Mouse (Mus musculus): ENCODE measurements at regions not wholly inside any gene's neighbourhood (a gene's known extent, or its start where the extent isn't known, plus 50 kb on each side); places are given as distances from the start of the nearest gene placed in this dataset.

DNA sequence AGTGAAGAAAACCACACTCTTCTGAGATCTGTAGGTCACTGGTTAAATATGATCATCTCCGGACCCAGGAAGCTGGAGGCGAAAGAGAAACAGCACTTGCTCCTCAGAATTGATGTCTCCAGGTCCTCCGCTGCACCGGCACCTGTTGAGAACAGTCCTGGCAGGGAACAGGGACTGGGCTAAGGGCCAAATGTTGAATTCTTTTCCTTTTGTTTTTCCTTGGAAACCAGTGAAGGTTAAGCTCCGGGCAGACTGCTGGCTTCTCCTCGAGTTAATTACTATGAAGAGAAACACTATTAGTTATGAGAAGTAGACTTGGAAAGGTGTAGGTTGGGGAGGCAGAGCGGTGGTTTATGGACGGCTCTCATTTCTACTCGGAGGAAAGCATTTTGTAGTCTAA is 242.7 kb downstream of the Rngtt start:
- no peak for DNase-seq (ENCODE audit: low spot score)

DNA sequence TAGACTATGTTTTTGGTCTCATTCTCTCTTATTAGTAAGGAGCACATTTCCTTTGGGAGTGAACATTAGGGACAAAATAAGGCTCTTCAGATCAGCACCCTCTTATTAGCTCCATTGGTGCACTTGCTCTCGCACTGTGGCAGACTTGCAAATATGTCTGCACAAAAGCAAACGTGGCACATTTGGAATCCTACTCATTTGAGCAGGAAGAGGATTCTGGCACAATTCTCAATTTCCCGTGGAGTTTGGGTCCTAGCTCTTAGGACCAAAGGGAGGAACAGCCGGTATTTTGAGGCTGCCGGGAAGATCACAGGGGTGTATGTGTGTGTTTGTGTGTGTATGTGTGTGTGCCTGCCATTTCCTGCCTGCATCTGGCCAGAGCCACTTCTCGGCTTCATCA is 244.5 kb downstream of the Rngtt start:
- DNase-seq (ENCODE audit: low spot score) = no peak

DNA sequence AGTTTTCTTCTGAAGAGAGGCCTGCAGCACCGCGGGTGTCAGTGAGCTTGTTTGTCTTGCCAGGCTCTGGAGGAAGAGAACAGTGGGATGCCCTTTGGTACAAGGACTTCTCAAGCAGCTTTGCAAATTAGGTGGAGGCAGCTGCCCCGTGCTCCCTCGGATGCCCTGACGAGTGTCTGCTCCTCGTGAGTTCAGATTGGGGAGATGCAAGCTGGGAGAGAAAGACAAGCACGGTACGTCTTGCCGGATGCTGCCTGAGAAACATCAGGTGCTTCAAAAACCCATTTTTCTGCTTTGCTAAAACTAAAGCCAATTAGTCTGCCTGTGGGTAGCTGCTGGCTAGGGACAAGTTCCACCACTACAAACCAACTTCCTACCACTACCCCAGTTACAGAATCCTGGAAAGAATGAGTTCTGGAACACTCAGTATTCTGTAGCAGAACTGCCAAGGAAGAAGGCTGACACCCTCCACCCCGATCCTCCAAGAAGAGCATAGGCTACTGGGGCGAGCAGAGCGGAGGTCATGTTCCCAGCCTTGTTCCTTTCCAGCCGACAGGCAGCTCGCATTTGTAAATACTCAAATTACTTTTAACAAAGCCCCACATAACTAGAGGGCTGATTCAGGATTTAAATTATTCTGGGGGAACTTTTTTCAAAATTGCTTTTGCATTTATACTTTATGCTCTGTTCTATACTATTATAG is 245.3 kb downstream of the Rngtt start:
- DNase-seq (ENCODE audit: low spot score) = no peak

DNA sequence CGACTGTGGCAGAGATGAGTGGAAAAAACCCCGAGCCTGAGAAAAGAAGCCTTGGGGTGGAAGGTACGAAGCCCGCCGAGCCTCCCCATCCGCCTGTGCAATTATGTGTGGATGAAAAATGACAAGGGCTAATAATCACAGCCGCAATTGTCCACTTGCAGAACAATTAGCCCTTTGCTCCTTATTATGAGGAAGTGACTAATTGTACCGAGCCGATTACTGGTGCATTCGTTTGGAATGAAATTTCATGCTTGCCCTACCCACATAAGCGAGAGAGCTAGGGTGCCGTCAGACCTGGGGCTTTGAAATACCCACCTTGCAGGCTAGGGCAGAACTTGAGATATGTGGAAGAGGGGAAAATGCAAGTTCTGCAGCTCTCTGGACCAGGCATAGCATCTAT is 245.9 kb downstream of the Rngtt start:
- DNase-seq (ENCODE audit: low spot score) = no peak

DNA sequence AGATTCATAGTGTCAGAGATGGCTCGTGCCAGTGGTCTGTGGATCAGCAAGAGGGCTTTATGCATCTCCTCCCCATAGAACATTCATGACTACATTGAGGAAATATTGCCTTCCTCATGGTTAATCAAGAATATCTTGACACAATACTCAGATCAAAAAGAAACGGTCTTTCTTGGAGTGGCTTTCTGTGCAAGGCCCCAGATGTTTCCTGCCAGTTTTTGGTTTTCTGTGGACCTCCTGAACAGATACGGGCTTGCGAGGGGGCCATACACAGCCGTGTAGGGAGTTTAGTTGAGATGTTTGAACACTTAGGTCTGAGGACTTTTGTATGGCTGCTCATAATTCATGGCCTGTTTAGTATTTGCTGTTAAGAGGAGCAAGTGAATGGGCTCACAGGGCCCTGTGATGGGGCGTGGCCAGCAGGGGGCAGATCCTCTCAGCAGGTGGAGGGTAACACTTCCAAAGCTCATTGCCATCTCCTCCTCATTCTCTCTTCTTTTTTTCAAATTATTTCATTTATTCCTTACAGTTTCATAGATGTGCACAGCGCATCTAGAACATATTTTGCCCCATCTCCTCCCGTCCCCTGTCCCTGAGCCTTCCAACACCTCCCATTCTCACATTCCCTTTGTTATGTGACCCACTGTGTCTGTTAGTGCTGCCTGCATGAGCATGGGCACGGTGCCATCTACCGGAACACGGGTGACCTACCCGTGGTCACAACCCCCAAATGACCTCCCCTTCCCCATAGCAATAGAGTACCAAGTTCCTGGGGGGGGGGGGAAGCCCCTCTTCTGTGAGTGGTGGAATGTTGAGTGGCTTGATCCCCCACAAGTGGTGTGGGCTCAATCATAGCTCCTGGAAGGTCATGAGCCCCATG is 246.8 kb downstream of the Rngtt start:
- no peak for DNase-seq (ENCODE audit: low spot score)

DNA sequence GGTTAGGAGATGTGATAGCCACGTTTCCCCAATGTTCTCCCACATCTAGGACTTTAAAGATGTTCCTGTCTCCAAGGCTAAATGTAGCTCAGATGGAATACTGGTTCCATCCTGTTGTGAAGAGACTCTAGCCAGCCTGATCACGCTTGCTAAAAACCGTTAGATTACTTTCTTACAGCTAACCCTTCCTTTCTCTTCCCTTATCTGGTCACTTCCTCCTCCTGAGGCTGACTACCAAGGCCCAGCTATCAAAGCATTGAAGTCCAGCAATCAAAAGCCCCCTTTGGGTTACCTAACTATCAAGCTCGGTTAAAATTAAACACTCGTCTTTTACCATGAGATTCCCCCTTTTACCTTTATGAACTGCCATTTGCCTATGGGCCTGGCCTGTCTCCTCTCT is 260.2 kb downstream of the Rngtt start:
- DNase-seq (ENCODE audit: low spot score) = no peak

DNA sequence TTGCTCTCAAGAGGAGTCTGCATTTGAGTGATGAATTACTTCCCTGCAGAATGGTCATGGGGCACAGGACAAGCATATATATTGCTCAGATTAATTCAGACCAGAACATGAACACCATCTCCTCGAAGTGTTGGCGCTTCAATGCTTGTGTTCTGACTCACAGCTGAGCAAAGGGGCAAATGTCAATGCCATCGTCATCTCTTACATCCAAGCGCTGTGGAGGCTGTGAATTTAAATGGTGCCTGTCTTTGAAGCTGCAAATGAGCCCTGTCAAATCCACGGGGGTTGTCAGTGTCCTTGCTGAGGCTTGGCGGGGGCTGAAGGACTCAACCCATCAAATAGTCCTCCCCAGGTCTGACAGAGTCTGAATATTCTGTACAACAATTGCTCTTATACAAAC is 261.2 kb downstream of the Rngtt start:
- DNase-seq (ENCODE audit: low spot score) = no peak

DNA sequence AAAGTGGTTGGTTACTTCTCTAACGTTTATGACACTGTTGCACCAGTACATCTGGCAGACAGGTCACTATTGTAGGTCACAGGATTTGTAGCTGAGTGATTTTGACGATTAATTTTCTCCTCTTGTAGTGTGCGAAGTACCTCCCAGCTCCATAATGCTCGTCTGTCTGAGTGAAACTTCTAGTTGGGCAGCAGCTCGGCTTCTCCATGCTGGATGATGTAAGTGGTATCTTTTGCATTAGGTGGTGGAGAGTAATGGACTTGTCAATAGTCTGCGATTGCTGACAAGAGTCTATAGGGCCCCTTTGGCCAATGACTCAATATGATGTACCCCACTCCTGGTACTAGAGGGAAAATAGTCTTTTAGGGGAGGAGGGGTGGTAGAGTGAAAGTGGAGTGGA is 267.5 kb downstream of the Rngtt start:
- DNase-seq (ENCODE audit: low spot score) = no peak

DNA sequence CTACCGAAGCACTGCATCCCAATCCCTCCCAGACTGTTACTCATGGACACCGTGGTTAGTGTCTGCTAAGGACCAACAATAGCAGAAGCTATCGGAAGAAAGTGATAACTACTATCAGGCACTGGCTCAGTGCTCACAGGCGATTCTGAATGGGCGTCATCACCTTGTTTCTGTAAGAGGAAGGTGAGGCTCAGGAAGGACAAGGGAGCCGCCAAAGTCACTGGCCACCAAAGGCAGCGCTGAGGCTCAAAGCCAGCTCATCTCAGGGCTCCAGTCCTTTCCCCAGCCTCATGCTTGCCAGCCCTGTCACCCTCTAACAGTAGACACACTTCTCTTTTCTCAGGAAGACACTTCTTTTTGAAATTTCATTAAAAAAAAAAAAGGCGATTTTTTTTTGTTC is 270.4 kb downstream of the Rngtt start:
- no peak for DNase-seq (ENCODE audit: low spot score)

DNA sequence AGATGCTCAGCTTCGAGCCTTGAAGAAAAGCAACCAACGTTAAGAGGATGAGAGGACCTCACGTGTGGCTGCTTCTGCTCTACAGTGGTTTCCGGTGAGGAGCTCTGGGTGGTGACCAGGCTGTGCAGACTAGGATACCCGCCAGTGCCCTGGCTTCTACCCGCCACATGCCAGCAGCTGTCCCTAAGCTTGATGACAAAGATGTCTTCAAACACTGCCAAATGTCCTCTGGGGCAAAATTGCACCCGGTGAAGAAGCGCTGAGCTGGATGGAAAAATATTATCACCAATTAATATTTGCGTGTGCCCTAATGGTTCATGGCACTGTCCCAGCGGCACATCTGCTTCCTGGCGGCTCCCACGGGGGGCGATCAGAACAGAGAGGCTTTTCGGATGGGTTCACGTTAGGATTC is 271.1 kb downstream of the Rngtt start:
- DNase-seq (ENCODE audit: low spot score) = no peak

DNA sequence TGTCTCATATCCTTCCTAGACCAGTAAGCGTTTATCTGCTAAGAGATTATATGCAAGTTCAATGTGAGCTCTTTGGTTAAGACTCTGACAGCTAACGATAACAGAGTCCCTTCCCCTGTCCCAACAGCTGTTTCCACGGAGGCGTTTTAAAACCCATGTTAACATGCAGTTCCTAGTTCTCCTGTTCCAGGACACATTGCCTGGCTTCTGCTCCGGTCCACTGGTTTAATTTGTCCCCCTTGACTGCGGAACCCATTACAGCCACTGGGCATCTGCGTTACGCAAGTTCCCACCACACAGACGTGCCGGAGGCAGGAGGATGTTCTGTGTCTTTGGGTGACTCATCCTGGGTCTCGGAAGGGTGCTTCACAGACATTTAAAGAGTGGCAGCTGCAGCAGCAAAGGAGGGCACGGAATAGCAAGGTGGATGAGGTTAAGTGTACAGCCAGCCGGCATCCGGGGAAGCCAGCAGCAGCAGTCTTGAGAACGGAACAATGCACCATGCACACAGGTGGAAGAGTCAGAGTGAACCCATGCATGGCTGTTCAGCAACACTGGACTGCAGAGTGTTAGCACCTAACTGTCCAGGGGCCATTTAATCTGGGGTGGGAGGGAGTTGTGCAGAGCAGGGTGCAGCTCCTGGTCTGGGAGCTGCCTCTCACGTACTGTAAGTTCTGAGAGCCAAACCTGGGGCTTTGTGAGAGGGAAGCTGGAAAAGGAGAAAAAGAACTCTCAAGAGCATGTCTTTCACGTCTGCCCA is 271.8 kb downstream of the Rngtt start:
- no peak for DNase-seq (ENCODE audit: low spot score)

DNA sequence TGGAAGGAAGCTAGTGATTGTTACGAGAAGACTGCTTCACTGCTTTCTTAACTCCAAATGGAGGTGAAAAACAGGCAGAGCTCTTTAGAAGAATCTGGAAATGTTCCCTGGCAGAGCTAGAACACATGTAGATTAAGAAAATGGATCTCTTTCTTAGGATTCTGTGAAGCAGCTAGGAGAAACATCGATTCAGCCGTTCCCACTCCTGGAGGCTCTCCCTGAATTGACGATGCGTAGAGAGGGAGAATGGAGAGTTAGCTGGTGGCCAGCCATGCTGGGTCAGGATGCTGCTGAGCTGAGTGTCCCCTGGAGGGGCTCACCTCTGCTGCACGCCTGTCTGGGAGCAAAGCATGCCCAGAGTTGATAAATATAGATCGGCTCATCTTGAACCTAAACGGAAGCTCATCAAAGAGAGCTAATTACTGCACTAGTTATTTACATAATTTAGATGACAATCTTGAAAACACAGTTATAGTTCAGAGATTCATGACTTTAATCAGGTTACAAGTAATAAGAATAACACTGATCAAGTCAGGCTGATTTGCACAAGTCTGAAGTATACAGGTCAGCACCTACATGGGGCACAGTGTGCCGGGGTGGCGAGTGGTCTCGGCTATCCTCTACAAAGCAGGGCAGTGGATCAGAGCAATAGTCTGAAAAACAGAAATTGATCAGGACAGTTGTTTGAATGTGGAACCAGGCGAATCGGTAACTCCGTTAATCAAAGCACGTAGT is 273.0 kb downstream of the Rngtt start:
- no peak for DNase-seq (ENCODE audit: low spot score)

DNA sequence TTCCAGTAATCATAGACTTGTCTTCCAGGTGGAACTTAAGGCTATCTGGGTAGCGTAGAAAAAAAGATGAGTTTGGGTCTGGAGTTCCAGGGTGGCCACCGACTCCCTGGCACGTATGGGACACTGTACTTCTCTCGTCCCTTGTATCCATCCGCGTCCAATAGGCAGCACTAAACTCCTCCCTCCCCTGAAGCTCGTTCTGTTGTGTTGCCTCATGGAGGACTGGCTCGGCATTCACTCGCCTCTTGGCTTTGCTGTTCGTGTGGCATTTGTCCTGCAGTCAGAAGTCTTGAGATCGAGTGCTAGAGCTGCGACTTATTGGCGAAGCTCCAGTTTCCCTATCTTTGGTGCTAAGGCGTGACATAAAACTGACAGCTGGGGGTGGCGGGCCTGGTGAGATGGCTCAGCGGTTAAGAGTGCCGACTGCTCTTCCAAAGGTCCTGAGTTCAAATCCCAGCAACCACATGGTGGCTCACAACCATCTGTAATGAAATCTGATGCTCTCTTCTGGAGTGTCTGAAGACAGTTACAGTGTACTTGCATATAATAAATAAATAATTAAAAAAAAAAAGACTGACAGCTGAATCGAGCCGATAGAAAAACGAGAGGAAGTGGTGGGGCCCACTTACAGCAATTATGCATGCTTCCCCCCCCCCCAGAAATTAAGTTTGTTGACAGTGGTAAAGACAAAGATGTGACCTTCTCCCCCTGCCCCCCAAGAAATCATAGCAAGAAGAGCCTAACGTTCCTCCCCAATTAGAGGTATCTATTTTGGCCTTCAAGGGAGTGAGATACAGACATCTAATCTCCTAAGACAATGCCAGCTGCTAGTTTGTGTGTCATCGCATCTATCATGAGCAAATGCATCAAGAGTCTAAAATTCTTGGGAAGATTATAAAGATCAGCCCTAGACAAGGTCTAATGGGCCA is 274.1 kb downstream of the Rngtt start:
- DNase-seq (ENCODE audit: low spot score) = no peak

DNA sequence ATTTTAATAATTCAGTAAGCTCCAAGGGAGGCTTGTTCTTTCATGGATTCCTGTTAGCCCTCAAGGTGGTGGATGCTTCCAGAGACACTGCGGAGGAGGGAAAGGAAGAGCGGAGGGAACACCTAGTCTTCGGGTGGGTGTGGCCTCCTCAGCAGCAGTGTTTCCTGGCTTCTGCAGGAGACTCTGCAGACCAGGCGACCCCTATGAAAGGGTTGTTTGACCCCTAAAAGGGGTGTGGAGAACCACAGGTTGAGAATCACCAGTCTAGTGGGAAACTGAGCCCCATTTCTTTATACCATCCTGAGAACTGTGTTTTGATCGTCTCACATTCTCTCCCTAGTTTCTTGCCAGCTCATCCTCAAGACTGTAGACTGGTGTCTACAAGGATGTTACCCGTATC is 275.7 kb downstream of the Rngtt start:
- no peak for DNase-seq (ENCODE audit: low spot score)

DNA sequence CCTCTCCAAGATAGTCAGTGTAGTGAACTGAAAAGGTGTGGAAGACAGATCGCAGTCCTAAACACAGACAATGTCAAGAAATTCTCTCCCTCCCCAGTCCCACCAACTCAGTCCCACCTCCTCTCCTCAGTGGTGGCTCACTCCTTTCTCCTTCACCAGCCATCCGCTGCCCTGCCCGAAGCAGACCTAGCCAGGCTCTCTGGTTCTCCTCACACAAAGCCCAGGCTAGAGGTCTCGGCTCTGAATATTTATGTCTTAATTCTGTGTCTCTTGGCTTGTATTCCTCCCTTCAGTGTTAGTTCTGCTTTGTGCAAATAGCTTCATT is 276.1 kb downstream of the Rngtt start:
- DNase-seq (ENCODE audit: low spot score) = no peak

DNA sequence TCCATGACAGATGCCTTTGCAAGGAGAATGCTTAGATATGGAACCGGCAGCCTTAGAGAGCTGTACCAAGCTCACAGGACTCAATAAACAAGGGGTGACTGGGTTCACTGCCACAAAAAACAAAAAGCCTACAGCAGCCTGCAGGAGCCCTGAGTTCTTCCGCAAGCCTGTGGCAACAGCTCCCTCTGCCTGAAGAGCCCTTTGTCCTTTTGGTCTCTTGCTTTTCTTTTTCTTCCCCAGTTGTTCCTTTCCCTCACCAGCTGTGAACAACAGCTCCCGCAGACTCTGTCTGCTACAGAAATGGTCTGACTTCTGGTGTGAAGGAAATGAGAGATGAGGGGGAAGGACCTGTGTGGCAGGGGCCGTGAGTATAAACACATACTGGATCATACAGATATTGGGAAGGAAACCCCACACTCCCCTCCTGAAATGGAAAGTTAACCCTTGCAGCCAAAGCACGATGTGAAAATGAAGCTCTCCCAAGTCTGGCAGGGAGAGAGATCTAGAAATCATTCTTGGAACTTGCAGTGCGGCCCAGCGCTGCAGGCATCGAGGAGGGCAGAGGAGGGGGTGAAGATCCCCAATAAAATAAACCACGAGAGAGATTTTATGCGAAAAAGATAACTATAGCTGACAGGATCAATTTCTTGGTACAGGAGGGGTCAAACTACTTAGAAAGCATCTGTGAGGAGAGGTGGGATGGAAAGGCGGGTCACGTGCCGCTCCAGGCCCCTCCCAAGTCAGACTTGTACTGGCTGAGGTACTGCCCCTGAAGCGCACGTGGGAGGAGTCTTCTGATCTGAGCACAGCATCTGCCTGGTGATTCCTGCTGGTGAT is 276.7 kb downstream of the Rngtt start:
- peak; percentile 45 for DNase-seq (ENCODE audit: low spot score)

DNA sequence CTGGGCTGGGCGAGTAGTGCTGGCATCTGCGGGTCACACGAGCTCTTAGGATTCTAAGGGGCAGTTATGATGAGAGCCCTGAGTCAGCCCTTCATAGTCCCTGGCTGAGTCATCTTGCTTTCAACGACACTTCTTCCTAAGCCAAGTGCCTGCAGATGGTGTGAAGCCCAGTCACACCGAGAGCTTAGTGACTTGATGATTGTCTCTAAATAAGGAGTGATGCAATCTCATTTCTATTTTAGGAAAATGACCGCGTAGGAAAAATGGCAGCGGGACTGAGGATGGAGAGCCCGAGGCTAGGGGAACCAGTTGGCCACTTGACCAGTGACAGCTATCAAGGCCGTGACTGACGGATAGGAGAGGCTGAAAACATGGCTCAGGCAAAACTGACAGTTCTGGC is 277.6 kb downstream of the Rngtt start:
- DNase-seq (ENCODE audit: low spot score) = peak; percentile 7

DNA sequence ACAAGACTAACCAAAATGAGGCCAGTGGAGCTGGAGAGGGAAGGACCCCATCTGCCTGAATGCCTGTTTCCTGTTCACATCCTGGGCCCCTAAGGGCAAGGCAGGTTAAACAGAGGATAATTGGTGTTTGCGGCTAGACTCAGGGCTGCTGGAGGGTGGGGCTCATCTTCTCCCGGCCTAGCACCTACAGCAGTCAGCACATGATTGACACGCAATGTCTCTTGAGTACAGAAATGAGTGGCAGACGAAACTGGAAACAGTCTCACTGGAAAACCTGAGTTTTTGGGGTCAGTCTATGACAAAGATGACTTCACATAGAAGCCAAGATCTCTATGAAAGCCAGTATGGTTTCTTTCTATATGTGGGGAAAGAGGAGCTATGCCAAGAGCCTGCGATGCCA is 278.0 kb downstream of the Rngtt start:
- DNase-seq (ENCODE audit: low spot score) = no peak

DNA sequence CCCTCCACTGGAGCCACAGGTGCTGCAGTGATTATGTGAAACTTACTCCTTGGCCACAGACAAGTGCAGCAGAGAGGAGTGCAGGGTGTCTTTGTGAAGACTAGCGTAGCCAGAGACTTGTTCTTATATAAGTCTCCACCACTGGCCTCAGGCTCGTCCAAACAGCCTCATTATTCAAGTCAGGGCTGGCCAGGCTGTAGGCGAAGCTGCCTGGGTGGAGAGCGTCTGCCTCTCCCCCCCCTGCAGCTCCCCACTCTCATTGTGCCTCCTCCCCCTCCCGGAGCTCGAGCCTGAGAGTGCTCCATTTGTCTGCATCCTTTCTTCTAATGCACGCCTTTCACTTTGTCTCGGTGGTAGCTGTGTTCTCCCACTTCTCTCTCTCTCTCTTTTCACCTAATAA is 279.1 kb downstream of the Rngtt start:
- DNase-seq (ENCODE audit: low spot score) = no peak

DNA sequence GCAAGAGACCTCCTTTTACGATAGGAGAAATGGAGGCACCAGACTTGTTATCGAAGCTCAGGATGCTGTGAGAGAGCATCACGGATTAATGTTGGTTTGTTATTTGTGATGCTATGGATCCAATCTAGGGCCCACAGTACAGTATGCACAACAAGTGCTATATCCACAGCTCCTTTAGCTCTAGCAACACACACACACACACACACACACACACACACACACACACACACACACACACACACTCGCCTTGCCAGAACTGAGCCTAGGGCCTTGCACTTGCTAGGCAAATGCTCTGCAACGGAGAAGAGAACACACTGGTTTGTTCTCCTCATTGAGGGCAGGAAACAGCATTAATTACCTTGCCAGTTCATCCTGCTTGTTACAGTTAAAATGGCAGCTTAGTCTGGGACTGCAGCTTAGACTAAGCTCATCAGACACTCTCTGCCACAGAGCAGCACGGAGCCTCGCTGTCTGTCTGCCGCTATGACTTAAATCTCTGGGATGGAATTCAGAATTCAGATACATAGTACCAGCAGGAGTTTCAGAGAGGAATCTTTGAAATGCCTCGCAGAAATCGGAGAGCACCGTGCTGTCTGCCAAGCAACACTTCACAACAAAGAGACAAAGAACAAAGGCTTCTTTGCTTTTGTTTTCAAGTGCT is 285.0 kb downstream of the Rngtt start:
- no peak for DNase-seq (ENCODE audit: low spot score)
